Mouse (Mus musculus): ENCODE data around the gene Mb.

- peak; percentile 70 for TF ChIP-seq CTCF (IDR thresholded peaks at IDR 0.05)
- TF ChIP-seq POLR2A (IDR thresholded peaks at IDR 0.05; ENCODE audit: insufficient read depth, low read depth, low read length), result no peak
Measured at GRCm38 (mm10) chr15:77068439-77068861, 18.0 kb upstream of the Mb start.

Data from heart, adult 2 months (tissue).